Mouse (Mus musculus) ES-Bruce4 (cell line): ENCODE measurements around the gene Ntm.

ENCODE experiments used
- CTCF ChIP-seq: IDR thresholded peaks from one replicate; pipeline ENCODE4 v1.8.1; 2011; ENCODE audit warnings: low read depth, low read length
- EP300 ChIP-seq: IDR thresholded peaks from 2 replicates; pipeline ENCODE4 v1.6.1; 2011; ENCODE audit warnings: low read depth, low read length; ENCODE audit not compliant: insufficient read depth
- POLR2A ChIP-seq: IDR thresholded peaks from one replicate; pipeline ENCODE4 v1.8.1; 2011; ENCODE audit warnings: low read length; ENCODE audit not compliant: insufficient read depth

DNA sequence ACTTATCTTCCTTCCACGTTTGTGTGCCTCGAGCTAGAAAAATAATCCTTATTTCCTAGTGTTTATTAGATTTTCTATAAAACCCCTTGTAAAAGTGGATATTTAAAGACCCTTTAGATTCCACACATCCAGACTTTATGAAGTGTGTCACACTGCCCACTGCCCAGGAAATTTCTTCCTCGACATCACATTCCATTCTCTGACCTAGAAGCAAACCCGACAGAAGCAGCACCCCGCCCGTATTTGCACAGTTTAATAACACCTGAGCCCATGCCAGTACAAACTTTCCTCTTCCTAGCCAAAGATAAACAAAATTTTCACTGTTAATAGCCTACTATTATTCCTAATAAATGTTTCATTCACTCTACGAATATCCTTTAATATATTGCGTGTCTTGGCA lies 562.8 kb downstream of the Ntm start:
- TF ChIP-seq CTCF (no peak), POLR2A (no peak), EP300 (no peak)
